Mouse (Mus musculus) erythroblast, embryonic 14.5 days (primary cell): ENCODE measurements around the gene Ddias. TPM values are rescaled to one million over a fixed set of nuclear protein-coding genes. Genes with fewer than 3 reads are reported as not detected.
"Not testable (repeated sequence)": the region's sequence is repeated elsewhere in the genome, so short reads cannot be mapped to it uniquely, and the experiment has no call there.

ENCODE experiments used
- H3K27me3 ChIP-seq: 2 replicates; pipeline ENCODE4 v1.6.1; 2012; ENCODE audit warnings: inconsistent platforms; ENCODE audit not compliant: control insufficient read depth
- H3K36me3 ChIP-seq: 2 replicates; pipeline ENCODE4 v1.6.1; 2012; ENCODE audit warnings: mild to moderate bottlenecking, inconsistent platforms; ENCODE audit not compliant: control insufficient read depth
- H3K4me1 ChIP-seq: 2 replicates; pipeline ENCODE4 v1.6.1; 2012; ENCODE audit warnings: inconsistent platforms; ENCODE audit not compliant: control insufficient read depth
- H3K4me3 ChIP-seq: replicated peaks from 2 replicates; pipeline ENCODE3; 2012; ENCODE audit warnings: moderate library complexity, mild to moderate bottlenecking, inconsistent platforms
- H3K9me3 ChIP-seq: 2 replicates; pipeline ENCODE4 v1.6.1; 2012; ENCODE audit warnings: low read length, inconsistent platforms, mixed read lengths; ENCODE audit not compliant: control insufficient read depth
- GATA1 ChIP-seq: IDR thresholded peaks from 2 replicates; pipeline ENCODE4 v1.6.1; 2012; ENCODE audit warnings: low read length, inconsistent platforms, mixed read lengths
- TAL1 ChIP-seq: IDR thresholded peaks from 3 replicates; pipeline ENCODE4 v1.6.1; 2012; ENCODE audit warnings: low read length, inconsistent platforms, mixed read lengths
- polyA plus RNA-seq: library from polyadenylated mRNA; stranded (reverse); fragments of >175 nt; gene quantifications from 2 replicates; pipeline ENCODE4 v1.2.3, GENCODE M21; 2012

Gene Ddias
- polyA plus RNA-seq = 0.14 and 0.55 TPM in 2 replicates

DNA sequence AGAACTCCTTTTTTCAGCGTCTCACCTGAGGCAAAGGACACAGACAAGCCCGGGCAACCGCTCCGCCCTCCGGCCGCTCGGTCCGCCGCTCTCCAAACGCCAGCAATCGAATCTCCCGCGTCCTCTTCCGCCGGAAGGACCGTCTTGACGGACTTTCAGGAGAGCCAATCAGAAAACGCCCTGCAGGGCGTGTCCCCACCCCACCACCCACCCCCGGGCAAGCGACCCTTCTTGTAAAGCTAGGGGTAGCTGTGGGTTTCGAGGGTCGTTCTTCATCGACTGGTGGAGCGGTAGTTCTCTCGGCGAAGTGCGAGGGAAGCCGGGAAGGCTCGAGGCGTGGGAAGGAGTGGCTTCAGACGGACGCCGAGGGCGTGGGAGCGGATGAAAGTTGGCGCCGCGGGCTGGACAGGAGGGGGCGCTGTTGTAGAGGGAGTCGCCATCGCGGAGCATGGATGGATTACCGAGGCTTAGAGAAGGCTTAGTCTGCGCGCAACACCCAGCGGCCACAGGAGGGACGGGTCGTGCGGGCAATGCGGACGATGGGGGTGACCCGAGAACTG lies at the start of gene Ddias, which contains the start of gene Prcp:
Gene Ddias, minus strand, starts transcription at position 132 of the 560 bp plus-strand sequence.
Gene Prcp, plus strand, starts transcription at position 355 of the 560 bp plus-strand sequence.
- Histone ChIP-seq H3K9me3 (no peaks in the 10 kb centered on the region), H3K36me3 (peaks cover 24% of the 10 kb centered on the region), H3K27me3 (no peaks in the 10 kb centered on the region), H3K4me1 (peaks cover 61% of the 10 kb centered on the region), H3K4me3 (peak within 1 kb of the TSS; percentile 86)
- no peak for TF ChIP-seq GATA1
- TF ChIP-seq TAL1 = no peak

- Histone ChIP-seq H3K4me1 (no peaks in the 10 kb centered on the region), H3K36me3 (peaks cover 54% of the 10 kb centered on the region)
Measured at GRCm38 (mm10) chr7:92920857-92921172, 46.8 kb upstream of the Ddias start.

GRCm38 (mm10) chr7:92920172-92920856 lies 46.3 kb upstream of the Ddias start:
- peaks cover 54% of the 10 kb centered on the region for H3K36me3 ChIP-seq
- H3K9me3 ChIP-seq = no peaks in the 10 kb centered on the region
- H3K4me1 ChIP-seq = no peaks in the 10 kb centered on the region
- no peak overlapping the region for H3K4me3 ChIP-seq
- H3K27me3 ChIP-seq = no peaks in the 10 kb centered on the region
- TF ChIP-seq GATA1 (no peak), TAL1 (no peak)

More at GRCm38 (mm10) chr7:92920857-92921172, 46.8 kb upstream of the Ddias start:
- no peak overlapping the region for H3K4me3 ChIP-seq
- TF ChIP-seq GATA1 (no peak), TAL1 (no peak)
- no peaks in the 10 kb centered on the region for H3K9me3 ChIP-seq
- no peaks in the 10 kb centered on the region for H3K27me3 ChIP-seq

DNA sequence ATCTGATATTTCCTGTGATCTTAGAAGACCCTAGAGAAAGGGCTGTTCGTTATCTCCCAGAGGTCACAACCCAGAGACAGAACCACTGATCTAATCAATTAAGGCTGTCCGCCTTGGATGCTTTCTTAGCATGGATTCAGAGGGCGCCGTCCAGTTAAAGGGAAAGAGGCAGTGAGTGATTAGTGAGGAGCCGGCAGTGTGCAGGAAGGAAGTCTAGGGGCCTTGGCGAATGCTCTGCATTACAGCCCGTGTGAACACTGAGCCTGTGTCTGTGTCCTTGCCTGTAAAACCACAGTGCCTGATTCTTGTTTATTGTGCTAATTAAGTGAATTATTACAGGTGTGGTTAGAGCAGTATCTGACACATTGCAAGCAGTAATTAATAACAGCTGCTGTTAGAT lies 30.2 kb upstream of the Ddias start:
- H3K4me1 ChIP-seq, H3K9me3 ChIP-seq, H3K4me3 ChIP-seq, H3K27me3 ChIP-seq: not testable (repeated sequence)
- peaks cover 44% of the 10 kb centered on the region for H3K36me3 ChIP-seq

DNA sequence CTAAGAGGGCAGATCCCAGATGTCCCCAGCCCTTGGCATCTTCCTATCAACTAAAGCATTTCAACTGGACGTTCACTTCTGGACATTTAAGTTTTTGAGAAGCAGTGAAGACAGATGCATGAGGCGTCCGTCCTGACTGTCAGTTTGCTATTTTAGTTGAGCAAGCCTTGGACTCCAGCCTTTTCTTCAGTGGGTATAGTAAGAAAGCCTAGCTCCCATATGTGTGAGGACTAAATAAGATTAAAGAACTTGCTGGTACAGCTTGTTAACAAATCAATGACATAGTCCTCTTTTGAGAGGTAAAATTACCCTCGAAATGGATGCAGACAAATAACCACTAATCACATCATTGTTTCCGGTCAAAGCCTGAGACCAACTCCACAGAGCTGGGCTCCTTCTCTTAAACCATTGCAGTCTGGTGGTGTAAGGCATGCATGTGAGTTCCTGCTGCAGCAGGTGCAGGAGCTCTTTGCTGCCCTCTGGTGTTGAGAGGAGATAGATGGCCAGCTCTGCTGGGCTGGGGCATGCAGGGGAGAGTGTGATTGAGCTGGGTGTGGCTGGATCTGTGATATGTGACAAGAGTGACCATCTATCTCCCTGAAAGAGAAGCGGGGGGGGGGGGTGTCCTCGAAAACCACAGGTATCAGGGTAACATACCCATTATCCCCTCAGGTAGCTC lies 29.5 kb upstream of the Ddias start:
- H3K4me1 ChIP-seq = peaks cover 11% of the 10 kb centered on the region
- H3K27me3 ChIP-seq = no peaks in the 10 kb centered on the region
- no peak for TF ChIP-seq GATA1
- H3K36me3 ChIP-seq = peaks cover 38% of the 10 kb centered on the region
- no peak overlapping the region for H3K4me3 ChIP-seq
- no peaks in the 10 kb centered on the region for H3K9me3 ChIP-seq

- no peaks in the 10 kb centered on the region for H3K27me3 ChIP-seq
- peaks cover 18% of the 10 kb centered on the region for H3K36me3 ChIP-seq
- H3K9me3 ChIP-seq = no peaks in the 10 kb centered on the region
- TF ChIP-seq TAL1 (no peak), GATA1 (no peak)
- H3K4me1 ChIP-seq = peaks cover 12% of the 10 kb centered on the region
- H3K4me3 ChIP-seq = no peak overlapping the region
Measured at GRCm38 (mm10) chr7:92897021-92897420, 23.0 kb upstream of the Ddias start.

- H3K4me3 ChIP-seq = no peak overlapping the region
- H3K4me1 ChIP-seq = peaks cover 12% of the 10 kb centered on the region
- no peaks in the 10 kb centered on the region for H3K9me3 ChIP-seq
- TF ChIP-seq TAL1 (no peak), GATA1 (no peak)
- peaks cover 17% of the 10 kb centered on the region for H3K36me3 ChIP-seq
- H3K27me3 ChIP-seq = no peaks in the 10 kb centered on the region
Measured at GRCm38 (mm10) chr7:92896036-92896435, 22.0 kb upstream of the Ddias start.

DNA sequence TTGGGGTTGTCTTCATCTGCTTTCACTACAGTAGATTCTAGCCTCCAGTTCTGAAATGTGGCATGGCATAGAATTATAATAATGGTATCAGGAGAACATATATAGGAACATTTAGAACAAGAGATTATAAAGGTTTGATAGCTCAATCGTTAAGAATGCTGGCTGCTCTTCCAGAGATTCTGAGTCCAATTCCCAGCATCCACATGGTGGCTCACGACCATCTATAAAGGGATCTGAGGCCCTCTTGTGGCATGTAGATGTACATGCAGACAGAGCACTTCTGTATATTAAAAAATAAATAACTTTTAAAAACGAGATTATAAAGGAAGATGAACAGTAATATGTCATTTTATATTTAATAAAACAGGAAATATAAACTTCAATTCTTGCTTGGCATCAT lies 19.4 kb upstream of the Ddias start:
- TF ChIP-seq GATA1 = no peak
- TF ChIP-seq TAL1 = no peak
- Histone ChIP-seq H3K4me1 (peaks cover 23% of the 10 kb centered on the region), H3K9me3 (no peaks in the 10 kb centered on the region), H3K36me3 (peaks cover 40% of the 10 kb centered on the region), H3K4me3 (no peak overlapping the region), H3K27me3 (no peaks in the 10 kb centered on the region)

- peaks cover 57% of the 10 kb centered on the region for H3K36me3 ChIP-seq
- no peaks in the 10 kb centered on the region for H3K9me3 ChIP-seq
- no peak overlapping the region for H3K4me3 ChIP-seq
- TF ChIP-seq TAL1 = no peak
- TF ChIP-seq GATA1 = no peak
- H3K27me3 ChIP-seq = no peaks in the 10 kb centered on the region
- peaks cover 39% of the 10 kb centered on the region for H3K4me1 ChIP-seq
Measured at GRCm38 (mm10) chr7:92890618-92891230, 16.7 kb upstream of the Ddias start.
